8 mouse cellular contexts compared by ENCODE assay signal in genomic region chr19:5817703-5818589, GRCm38 (mm10). TPM values are rescaled to one million over a fixed set of nuclear protein-coding genes. Genes with fewer than 3 reads are reported as not detected.
DNase-seq lines count a peak whose midpoint lies in the region; ATAC-seq lines count a peak whose summit lies in the region.

No protein-coding gene starts in this region.

- ATAC-seq in frontal cortex, adult (ENCODE audit: low TSS enrichment): peak; percentile 64

- DNase-seq in Muller cell, postnatal 12 days (ENCODE audit: inconsistent ontology term): peak; percentile 91
- DNase-seq in cerebellum, adult 9-10 months: peak; percentile 90
- peak; percentile 84 for DNase-seq in hindbrain, embryonic 10.5 days (ENCODE audit: low spot score)
- peak; percentile 88 to 90 for DNase-seq in layer of hippocampus, postnatal 10 days (ENCODE audit: low spot score in 2 of 2)
- peak; percentile 95 for DNase-seq in lung, postnatal 10 days
- peak; percentile 86 for DNase-seq in retina, embryonic 14.5 days (ENCODE audit: low spot score)
- peak; percentile 89 for DNase-seq in thymus, postnatal 36 days

- H3K4me3 ChIP-seq in hindbrain, embryonic 10.5 days: peak overlapping the region; percentile 39

- no peaks in the 10 kb centered on the region for H3K36me3 ChIP-seq in hindbrain, embryonic 10.5 days

- H3K27ac ChIP-seq in hindbrain, embryonic 10.5 days: peak overlapping the region; percentile 89

- H3K4me1 ChIP-seq in hindbrain, embryonic 10.5 days (replicated peaks): peaks cover 55% of the 10 kb centered on the region

- no peaks in the 10 kb centered on the region for H3K27me3 ChIP-seq in hindbrain, embryonic 10.5 days (ENCODE audit: insufficient read depth, poor library complexity, severe bottlenecking)

- WGBS in hindbrain, embryonic 10.5 days: 19% methylated on average over 21 of the region's 21 CpGs

- H3K9me3 ChIP-seq in hindbrain, embryonic 10.5 days: no peaks in the 10 kb centered on the region

RNA-seq across cellular contexts. Expression of gene Scyl1, which starts 46.7 kb away (rescaled TPM):
- 68.2 and 69.5 TPM in 2 replicates for polyA plus RNA-seq in hindbrain, embryonic 10.5 days (2016; fragmentation: Nextera tagmentation; extraction: Ambion mirVana)
- 10 to 100 TPM; 67.3 to 72.8 TPM for total RNA-seq in layer of hippocampus, postnatal 10 days (2021)

RNA-seq across cellular contexts. Expression of gene Frmd8, which starts 57.1 kb away (rescaled TPM):
- 37.2 and 37.8 TPM in 2 replicates for polyA plus RNA-seq in hindbrain, embryonic 10.5 days (2016; fragmentation: Nextera tagmentation; extraction: Ambion mirVana)
- total RNA-seq in layer of hippocampus, postnatal 10 days (2021): 10 to 100 TPM; 10.7 to 14.8 TPM

RNA-seq across cellular contexts. Expression of gene Slc25a45, which starts 59.7 kb away (rescaled TPM):
- 2.8 TPM in 2 replicates for polyA plus RNA-seq in hindbrain, embryonic 10.5 days (2016; fragmentation: Nextera tagmentation; extraction: Ambion mirVana)
- total RNA-seq in layer of hippocampus, postnatal 10 days (2021): 1 to 10 TPM; 2.1 to 3.6 TPM

Comparison
In these comparisons a context has a peak if more than half of its experiments do, and no peak if none do; other contexts are left out.
1. Peak in every context shown above with its lines: DNase-seq, ATAC-seq, H3K4me3 ChIP-seq and H3K27ac ChIP-seq.